Mouse (Mus musculus): Measurements from ENCODE around the gene Vwa8. TPM values are rescaled to one million over a fixed set of nuclear protein-coding genes. Genes with fewer than 3 reads are reported as not detected.

The Vwa8 gene
- polyA plus RNA-seq, 2 experiments = 11.8 to 14.0 TPM

GRCm38 (mm10) chr14:79124643-79125042 is 275.8 kb downstream of the Vwa8 start:
- no peak for TF ChIP-seq POLR2A (IDR thresholded peaks at IDR 0.05; ENCODE audit: borderline replicate concordance, extremely low read depth, insufficient read depth, insufficient read length)
- 0 out of 2 replicates have a peak, but pooled peaks have one; percentile 67 for ATAC-seq (ENCODE audit: low FRiP score, low read depth)
- peak; percentile 75 for DNase-seq (ENCODE audit: low spot score)
- H3K4me1 ChIP-seq (ENCODE audit: control insufficient read depth, insufficient read depth, low read length) = no peaks in the 10 kb centered on the region
- no peak overlapping the region for H3K4me2 ChIP-seq (replicated peaks; ENCODE audit: low read depth, low read length, severe bottlenecking)
- WGBS = 55% methylated on average over 5 of the region's 5 CpGs
- H3K36me3 ChIP-seq (ENCODE audit: control insufficient read depth, insufficient read depth, low read length) = no peaks in the 10 kb centered on the region
- H3K9ac ChIP-seq (ENCODE audit: low read depth, low read length, severe bottlenecking) = no peak overlapping the region
- H3K27me3 ChIP-seq (ENCODE audit: control insufficient read depth, insufficient read depth, low read length) = no peaks in the 10 kb centered on the region
- no peak overlapping the region for H3K4me3 ChIP-seq (replicated peaks; ENCODE audit: low read length)
- no peak overlapping the region for H3K27ac ChIP-seq (replicated peaks; ENCODE audit: low read depth, low read length)
- H3K9me3 ChIP-seq (ENCODE audit: control insufficient read depth, low read length) = no peaks in the 10 kb centered on the region

DNA sequence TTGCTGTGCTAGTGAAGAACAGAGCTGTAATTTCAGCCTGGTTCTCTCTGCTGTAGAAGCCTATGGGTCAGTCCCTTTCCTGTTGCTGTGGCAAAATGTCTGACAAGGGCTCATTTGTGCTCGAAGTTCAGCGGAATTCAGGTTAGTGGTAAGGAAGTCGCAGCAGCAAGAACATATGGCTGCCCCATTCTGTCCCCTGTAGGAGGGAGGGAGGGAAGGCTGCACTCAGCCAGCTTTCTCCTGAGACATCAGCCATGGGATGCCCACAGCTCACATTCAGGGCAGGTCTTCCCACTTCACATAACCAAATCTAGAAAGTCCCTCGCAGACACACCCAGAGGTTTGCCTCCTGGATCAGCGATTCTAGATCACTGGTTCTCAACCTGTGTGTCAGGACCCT is 277.3 kb downstream of the Vwa8 start:
- TF ChIP-seq POLR2A (IDR thresholded peaks at IDR 0.05; ENCODE audit: borderline replicate concordance, extremely low read depth, insufficient read depth, insufficient read length) = no peak
- no peak overlapping the region for H3K4me2 ChIP-seq (replicated peaks; ENCODE audit: low read depth, low read length, severe bottlenecking)
- DNase-seq (ENCODE audit: low spot score) (no peak), ATAC-seq (ENCODE audit: low FRiP score, low read depth) (no peak)
- H3K9me3 ChIP-seq (ENCODE audit: control insufficient read depth, low read length) = no peaks in the 10 kb centered on the region
- 73% methylated on average over 5 of the region's 5 CpGs for WGBS
- H3K27me3 ChIP-seq (ENCODE audit: control insufficient read depth, insufficient read depth, low read length) = no peaks in the 10 kb centered on the region
- no peak overlapping the region for H3K9ac ChIP-seq (ENCODE audit: low read depth, low read length, severe bottlenecking)
- H3K4me3 ChIP-seq (replicated peaks; ENCODE audit: low read length) = no peak overlapping the region
- H3K36me3 ChIP-seq (ENCODE audit: control insufficient read depth, insufficient read depth, low read length) = no peaks in the 10 kb centered on the region
- no peak overlapping the region for H3K27ac ChIP-seq (replicated peaks; ENCODE audit: low read depth, low read length)
- no peaks in the 10 kb centered on the region for H3K4me1 ChIP-seq (ENCODE audit: control insufficient read depth, insufficient read depth, low read length)

GRCm38 (mm10) chr14:79134891-79135334 is 286.1 kb downstream of the Vwa8 start:
- Histone ChIP-seq H3K4me2 (replicated peaks; ENCODE audit: low read depth, low read length, severe bottlenecking) (no peak overlapping the region), H3K9ac (ENCODE audit: low read depth, low read length, severe bottlenecking) (no peak overlapping the region), H3K4me3 (replicated peaks; ENCODE audit: low read length) (no peak overlapping the region), H3K27me3 (ENCODE audit: control insufficient read depth, insufficient read depth, low read length) (no peaks in the 10 kb centered on the region), H3K36me3 (ENCODE audit: control insufficient read depth, insufficient read depth, low read length) (no peaks in the 10 kb centered on the region), H3K4me1 (ENCODE audit: control insufficient read depth, insufficient read depth, low read length) (peaks cover 25% of the 10 kb centered on the region), H3K9me3 (ENCODE audit: control insufficient read depth, low read length) (no peaks in the 10 kb centered on the region), H3K27ac (replicated peaks; ENCODE audit: low read depth, low read length) (no peak overlapping the region)
- DNase-seq (ENCODE audit: low spot score) (no peak), ATAC-seq (ENCODE audit: low FRiP score, low read depth) (no peak)
- no peak for TF ChIP-seq POLR2A (IDR thresholded peaks at IDR 0.05; ENCODE audit: borderline replicate concordance, extremely low read depth, insufficient read depth, insufficient read length)
- 18% methylated on average over 7 of the region's 7 CpGs for WGBS

DNA sequence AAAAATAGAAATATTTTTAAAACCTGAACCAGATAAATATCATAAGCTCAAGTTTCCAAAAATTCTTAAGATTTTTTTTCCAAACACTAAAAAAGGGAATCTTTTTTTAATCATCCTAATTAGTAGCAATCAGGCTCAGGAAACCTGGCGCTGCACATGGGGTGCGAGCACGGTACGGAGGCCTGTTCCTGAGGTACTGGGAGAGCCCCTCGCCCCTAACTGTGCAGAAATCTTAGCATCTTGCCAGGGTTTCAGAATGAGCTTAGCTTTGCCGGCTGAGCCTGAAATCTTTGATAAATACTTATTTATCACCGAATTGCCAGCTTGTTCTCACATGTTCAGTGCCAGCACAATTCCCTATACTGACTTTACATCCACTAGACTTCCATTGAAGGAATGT is 286.6 kb downstream of the Vwa8 start:
- 54% methylated on average over 7 of the region's 7 CpGs for WGBS
- H3K27me3 ChIP-seq (ENCODE audit: control insufficient read depth, insufficient read depth, low read length) = no peaks in the 10 kb centered on the region
- no peak for ATAC-seq (ENCODE audit: low FRiP score, low read depth)
- no peak for TF ChIP-seq POLR2A (IDR thresholded peaks at IDR 0.05; ENCODE audit: borderline replicate concordance, extremely low read depth, insufficient read depth, insufficient read length)
- H3K9me3 ChIP-seq (ENCODE audit: control insufficient read depth, low read length) = no peaks in the 10 kb centered on the region
- H3K4me3 ChIP-seq (replicated peaks; ENCODE audit: low read length) = no peak overlapping the region
- H3K36me3 ChIP-seq (ENCODE audit: control insufficient read depth, insufficient read depth, low read length) = no peaks in the 10 kb centered on the region
- no peak for DNase-seq (ENCODE audit: low spot score)
- no peak overlapping the region for H3K4me2 ChIP-seq (replicated peaks; ENCODE audit: low read depth, low read length, severe bottlenecking)
- no peak overlapping the region for H3K9ac ChIP-seq (ENCODE audit: low read depth, low read length, severe bottlenecking)
- peaks cover 30% of the 10 kb centered on the region for H3K4me1 ChIP-seq (ENCODE audit: control insufficient read depth, insufficient read depth, low read length)
- H3K27ac ChIP-seq (replicated peaks; ENCODE audit: low read depth, low read length) = no peak overlapping the region

- Histone ChIP-seq H3K27ac (replicated peaks; ENCODE audit: low read depth, low read length) (no peak overlapping the region), H3K4me3 (replicated peaks; ENCODE audit: low read length) (no peak overlapping the region), H3K4me2 (replicated peaks; ENCODE audit: low read depth, low read length, severe bottlenecking) (no peak overlapping the region), H3K36me3 (ENCODE audit: control insufficient read depth, insufficient read depth, low read length) (no peaks in the 10 kb centered on the region), H3K9ac (ENCODE audit: low read depth, low read length, severe bottlenecking) (no peak overlapping the region), H3K9me3 (ENCODE audit: control insufficient read depth, low read length) (no peaks in the 10 kb centered on the region), H3K4me1 (ENCODE audit: control insufficient read depth, insufficient read depth, low read length) (peaks cover 34% of the 10 kb centered on the region), H3K27me3 (ENCODE audit: control insufficient read depth, insufficient read depth, low read length) (no peaks in the 10 kb centered on the region)
- DNase-seq (ENCODE audit: low spot score) = no peak
- TF ChIP-seq POLR2A (IDR thresholded peaks at IDR 0.05; ENCODE audit: borderline replicate concordance, extremely low read depth, insufficient read depth, insufficient read length) = no peak
- WGBS = 69% methylated on average over 3 of the region's 3 CpGs
- ATAC-seq (ENCODE audit: low FRiP score, low read depth) = no peak
Observed at GRCm38 (mm10) chr14:79136585-79136984, 287.7 kb downstream of the Vwa8 start.

DNA sequence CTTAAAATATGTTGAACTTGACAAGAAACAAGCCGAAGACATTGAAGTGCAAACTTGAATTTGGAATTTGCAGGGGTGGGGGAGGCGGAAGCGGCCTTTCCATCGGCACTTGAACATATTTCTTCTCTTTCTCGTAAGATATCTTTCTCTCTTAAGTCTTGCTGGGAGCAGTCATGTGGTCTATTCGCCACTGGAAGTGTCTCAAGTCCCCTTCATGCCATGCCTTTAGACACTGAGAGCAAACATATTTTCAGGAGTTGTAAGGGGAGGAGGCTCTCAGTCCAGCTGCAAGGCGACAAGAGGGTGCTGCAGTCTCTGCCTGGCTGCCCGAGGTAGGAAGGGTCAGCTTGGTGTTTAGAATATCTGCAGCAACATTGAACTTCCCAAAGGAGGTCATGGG is 288.2 kb downstream of the Vwa8 start:
- TF ChIP-seq POLR2A (IDR thresholded peaks at IDR 0.05; ENCODE audit: borderline replicate concordance, extremely low read depth, insufficient read depth, insufficient read length) = no peak
- H3K36me3 ChIP-seq (ENCODE audit: control insufficient read depth, insufficient read depth, low read length) = no peaks in the 10 kb centered on the region
- no peak overlapping the region for H3K27ac ChIP-seq (replicated peaks; ENCODE audit: low read depth, low read length)
- no peak overlapping the region for H3K4me2 ChIP-seq (replicated peaks; ENCODE audit: low read depth, low read length, severe bottlenecking)
- H3K27me3 ChIP-seq (ENCODE audit: control insufficient read depth, insufficient read depth, low read length) = no peaks in the 10 kb centered on the region
- no peak for DNase-seq (ENCODE audit: low spot score)
- H3K4me1 ChIP-seq (ENCODE audit: control insufficient read depth, insufficient read depth, low read length) = peaks cover 34% of the 10 kb centered on the region
- no peak overlapping the region for H3K9ac ChIP-seq (ENCODE audit: low read depth, low read length, severe bottlenecking)
- ATAC-seq (ENCODE audit: low FRiP score, low read depth) = no peak
- no peak overlapping the region for H3K4me3 ChIP-seq (replicated peaks; ENCODE audit: low read length)
- no peaks in the 10 kb centered on the region for H3K9me3 ChIP-seq (ENCODE audit: control insufficient read depth, low read length)
- WGBS = 86% methylated on average over 8 of the region's 8 CpGs

Data from limb, embryonic 14.5 days (tissue).